Mouse (Mus musculus): ENCODE data around the gene BC034090.
A peak's percentile ranks its signal among the peaks of the same experiment; 100 is the strongest.

- TF ChIP-seq POLR2A (IDR thresholded peaks at IDR 0.05; ENCODE audit: insufficient read length, low read depth) (no peak), MYOD1 (IDR thresholded peaks at IDR 0.05; ENCODE audit: control insufficient read depth in 1 of 3, insufficient read length in 2 of 3, low read depth in 2 of 3) (peak in 2 of 3 experiments; percentile 24 to 61), POLR2AphosphoS2 (IDR thresholded peaks at IDR 0.05; ENCODE audit: insufficient read length, low read depth) (no peak), MAX (IDR thresholded peaks at IDR 0.05; ENCODE audit: low read depth) (no peak), USF1 (IDR thresholded peaks at IDR 0.05; ENCODE audit: low read depth) (no peak), TCF12 (IDR thresholded peaks at IDR 0.05; ENCODE audit: insufficient read depth, poor library complexity, severe bottlenecking) (no peak), TCF3 (IDR thresholded peaks at IDR 0.05; ENCODE audit: insufficient read length, low read depth) (no peak)
These were observed 43.3 kb downstream of the BC034090 start for GRCm38 (mm10) chr1:155200967-155201366.
